Mouse (Mus musculus) layer of hippocampus, adult 6 months (tissue): ENCODE data around the gene Unc45a. TPM values are rescaled to one million over a fixed set of nuclear protein-coding genes. Genes with fewer than 3 reads are reported as not detected.

Source experiments
- long read RNA-seq, 2 experiments: library from polyadenylated mRNA; unstranded; transcript quantifications; one replicate each; pipeline ENCODE4 v2.0.0; 2019 to 2020
- polyA plus RNA-seq: library from polyadenylated mRNA; unstranded; fragments of <200 nt; fragmentation: Nextera tagmentation; gene quantifications from 2 replicates; pipeline ENCODE4 v1.2.3, GENCODE M21; 2021

Unc45a gene
- polyA plus RNA-seq, result 14.6 and 16.2 TPM in 2 replicates
- long read RNA-seq, experiment 1, transcript Unc45a-201 (20 exons, 3,260 nt), result major isoform, 7 of 29 reads
- long read RNA-seq, experiment 1, partial matches to known transcripts, result 11 of 29 reads
- long read RNA-seq, experiment 1, other reads (novel, unspliced or antisense), result 11 of 29 reads
- long read RNA-seq, experiment 2, transcript Unc45a-201 (20 exons, 3,260 nt), result major isoform, 33 of 148 reads
- long read RNA-seq, experiment 2, partial matches to known transcripts, result 29 of 148 reads
- long read RNA-seq, experiment 2, other reads (novel, unspliced or antisense), result 85 of 148 reads

DNA sequence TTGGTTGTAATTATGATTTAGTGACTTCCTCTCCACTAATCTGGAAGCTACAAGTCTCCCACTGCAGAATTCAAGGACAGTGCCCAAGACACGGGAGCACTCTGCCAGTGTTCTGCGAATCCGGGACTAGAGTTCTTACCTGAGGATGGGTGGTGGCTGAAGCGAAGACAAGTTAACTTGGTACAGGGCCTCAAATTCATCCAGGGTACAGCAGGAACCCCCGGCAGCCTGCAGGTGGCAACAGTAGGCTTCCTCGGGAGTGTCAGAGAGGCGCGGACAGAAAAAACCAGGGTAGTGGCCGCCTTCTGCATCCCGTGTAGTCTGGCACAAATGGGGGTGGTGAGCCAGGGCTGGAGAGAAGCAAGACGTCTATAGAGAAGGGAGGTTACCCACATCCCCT is at the start of gene Unc45a:
Unc45a (minus strand) TSS at position 213 of the 400 bp plus-strand sequence.

DNA sequence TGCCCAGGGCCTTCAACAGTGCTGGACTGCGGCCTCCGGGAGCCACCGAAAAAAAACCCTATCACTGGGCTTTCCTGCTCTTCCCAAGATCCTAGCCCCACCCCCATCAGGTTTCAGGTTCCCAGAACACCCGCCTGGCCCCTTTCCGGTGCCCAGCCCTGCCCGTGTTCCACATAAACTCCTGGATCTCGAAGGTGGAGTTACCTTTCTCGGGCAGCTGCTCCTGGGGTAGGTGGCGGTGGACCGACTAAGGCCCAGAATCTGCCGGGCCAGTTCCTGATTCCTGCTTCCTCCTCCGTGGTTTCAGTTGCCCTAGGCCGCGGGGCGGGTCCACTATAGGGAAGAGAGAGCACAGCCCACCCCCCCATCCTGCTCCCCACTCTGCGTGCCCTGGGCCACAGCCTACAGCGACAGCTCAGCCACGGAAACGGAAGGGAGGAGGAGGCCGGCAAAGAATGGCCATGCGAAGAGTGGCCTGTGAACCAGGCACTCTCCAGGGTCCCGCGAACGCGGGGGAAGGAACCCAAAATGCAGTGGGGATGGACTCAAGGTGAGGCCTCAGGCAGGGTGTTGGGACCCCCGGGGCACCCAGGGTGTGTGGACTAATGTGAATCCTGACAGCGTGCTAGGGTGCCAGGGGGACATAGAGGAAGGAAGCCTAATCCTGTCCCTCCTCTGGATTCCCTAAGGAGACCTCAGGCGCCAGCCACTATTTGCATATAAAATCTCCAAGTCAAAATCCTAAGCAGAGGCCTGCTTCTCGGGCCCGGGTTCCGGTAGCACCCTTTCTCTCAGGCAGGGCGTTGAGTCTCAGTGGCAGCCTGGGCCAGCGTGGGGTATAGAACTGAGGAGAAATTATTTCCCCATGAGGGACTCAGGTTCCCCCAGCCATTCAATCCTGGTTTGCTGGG is 47.1 kb upstream of the Unc45a start, which contains the start of gene Fes:
Fes (minus strand) TSS at position 314 of the 911 bp plus-strand sequence.

DNA sequence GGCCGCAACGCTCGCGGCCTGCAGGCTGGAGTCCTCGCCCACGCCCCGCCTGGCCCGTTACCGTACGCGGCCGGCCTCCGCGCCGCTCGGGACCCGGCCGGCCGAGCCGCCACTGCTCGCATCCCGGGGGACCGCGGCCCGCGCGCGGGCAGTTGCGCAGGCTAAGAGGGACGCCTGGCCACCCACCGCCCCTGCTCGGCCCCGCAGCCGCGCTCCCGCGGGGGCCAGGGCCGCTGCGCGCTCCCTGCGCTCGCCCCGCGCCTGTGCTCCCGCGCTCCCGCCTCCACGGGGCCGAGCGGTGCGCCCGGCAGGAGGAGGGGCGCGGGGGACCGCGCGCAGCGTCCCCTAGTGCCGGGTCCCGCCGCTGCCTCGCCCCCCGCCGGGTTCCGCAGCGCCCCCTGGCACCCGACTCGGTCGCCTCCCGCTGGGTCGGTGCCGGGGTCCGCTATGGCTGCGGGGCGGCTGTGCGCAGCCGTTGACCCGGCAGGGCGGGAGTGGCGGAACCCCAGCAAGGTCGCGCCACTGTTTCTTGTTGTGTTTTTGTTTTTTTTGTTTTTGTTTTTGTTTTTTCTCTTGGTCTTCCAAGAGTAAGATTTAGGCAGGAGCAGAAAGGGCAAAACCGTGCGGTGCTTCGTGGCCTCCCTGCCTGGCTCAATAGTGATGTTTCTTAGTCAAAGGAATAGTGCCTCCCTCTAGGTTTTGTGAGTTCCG is 30.4 kb upstream of the Unc45a start, which contains the start of gene Man2a2:
Man2a2 (minus strand) TSS at position 335 of the 711 bp plus-strand sequence.

DNA sequence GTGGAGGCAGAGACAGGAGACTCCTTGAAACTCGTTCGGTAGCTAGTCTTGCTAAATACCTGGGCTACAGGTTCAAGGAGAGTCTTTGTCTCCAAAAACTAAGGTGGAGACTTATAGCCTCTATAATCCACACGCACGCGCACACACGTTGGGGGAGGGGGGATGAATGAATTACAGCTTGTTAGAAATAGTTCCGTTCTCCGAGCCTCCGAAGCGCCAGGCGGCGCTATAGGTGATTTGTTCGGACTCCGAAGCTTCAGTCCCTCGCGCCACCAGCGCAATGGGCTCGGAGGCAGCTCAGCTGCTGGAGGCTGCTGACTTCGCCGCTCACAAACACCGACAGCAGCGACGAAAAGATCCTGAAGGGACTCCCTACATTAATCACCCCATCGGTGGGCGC is 2.1 kb upstream of the Unc45a start, which contains the start of gene Hddc3:
Hddc3 (plus strand) TSS at position 247 of the 400 bp plus-strand sequence.

DNA sequence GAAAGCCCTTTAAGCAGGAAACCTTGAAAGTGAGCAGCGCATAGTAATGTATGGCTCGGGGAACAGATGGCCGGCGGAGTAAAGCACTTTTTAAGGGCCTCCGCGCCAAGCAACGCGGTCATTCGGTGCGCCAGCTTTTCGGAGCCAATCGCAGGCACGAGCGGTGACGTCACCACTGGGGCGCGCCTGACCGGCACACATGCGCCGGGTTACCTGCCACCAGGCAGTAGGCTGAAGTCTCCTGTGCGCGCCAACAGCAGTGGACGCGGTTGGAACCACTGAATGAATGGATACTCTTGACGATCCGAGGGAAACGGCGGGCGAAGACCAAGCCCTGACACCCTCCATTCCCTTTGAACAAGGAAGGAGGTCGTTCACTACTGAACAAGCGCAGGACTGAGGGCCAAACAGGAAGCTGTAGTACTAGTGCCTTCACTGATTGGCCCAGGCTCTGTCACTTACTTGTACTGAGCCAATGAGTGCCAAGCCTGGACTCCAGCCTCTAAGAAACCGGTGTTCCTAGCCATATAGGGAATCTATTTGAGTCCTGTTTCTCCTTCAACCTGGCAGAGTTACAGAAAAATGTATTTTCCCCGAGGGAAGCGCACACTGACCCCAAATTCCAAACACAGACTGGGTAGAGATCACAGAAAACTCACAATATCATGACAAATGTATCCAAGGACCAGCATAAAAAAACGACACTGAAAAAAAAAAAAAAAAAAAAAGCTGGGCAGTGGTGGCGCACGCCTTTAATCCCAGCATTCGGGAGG is 16.6 kb downstream of the Unc45a start, which contains the start of gene Rccd1:
Rccd1 (minus strand) TSS at position 412 of the 773 bp plus-strand sequence.

DNA sequence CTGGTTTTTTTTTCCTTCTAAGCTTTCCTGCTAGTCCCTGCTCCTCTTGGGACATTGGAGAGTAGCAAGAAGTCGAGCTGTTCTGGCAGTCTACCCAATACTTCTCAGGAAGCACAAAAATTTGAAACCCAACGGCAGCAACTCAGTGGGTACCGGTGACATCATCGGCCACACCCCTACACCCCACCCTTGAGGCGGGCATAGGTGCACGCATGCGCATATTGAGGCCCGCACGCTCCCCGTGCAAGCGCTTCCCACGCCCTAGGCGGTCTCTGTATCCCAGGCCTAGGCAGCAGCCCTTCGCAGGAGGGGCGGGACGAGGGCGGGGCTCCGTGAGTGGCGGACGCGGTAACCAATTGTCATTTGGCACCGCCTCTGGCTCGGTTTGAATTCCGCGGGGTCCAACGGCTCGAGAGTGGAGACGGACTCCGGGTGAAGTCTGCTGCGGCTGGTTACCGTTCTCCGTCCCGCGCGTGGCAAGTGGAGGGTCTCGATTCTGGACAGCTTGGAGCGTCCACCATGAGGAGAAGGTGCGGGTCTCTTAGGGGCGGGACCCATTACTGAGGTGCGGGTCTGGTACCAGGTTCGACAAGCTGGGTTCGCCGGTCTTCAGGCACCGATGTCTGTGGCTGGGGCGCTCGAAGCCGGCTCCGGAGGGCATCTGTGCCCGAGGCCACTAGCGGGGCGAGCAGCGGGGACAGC is 46.6 kb downstream of the Unc45a start, which contains the start of gene Prc1:
Prc1 (plus strand) TSS at position 389 of the 702 bp plus-strand sequence.

Other genes with a start within 250 kb of the Unc45a start
- gene Idh2, start 225.6 kb downstream of the Unc45a start, polyA plus RNA-seq, result 55.4 and 64.0 TPM in 2 replicates
- 15.3 and 15.8 TPM in 2 replicates for gene Sema4b, start 154.2 kb downstream of the Unc45a start, polyA plus RNA-seq
- 65.6 and 83.1 TPM in 2 replicates for gene Cib1, start 108.2 kb downstream of the Unc45a start, polyA plus RNA-seq
- gene Gdpgp1, start 108.1 kb downstream of the Unc45a start, polyA plus RNA-seq, result 6.2 and 6.3 TPM in 2 replicates
- gene Ttll13, start 94.6 kb downstream of the Unc45a start, polyA plus RNA-seq, result 0.65 and 1.4 TPM in 2 replicates
- 53.3 and 55.0 TPM in 2 replicates for gene Ngrn, start 79.8 kb downstream of the Unc45a start, polyA plus RNA-seq
- 12.5 and 12.7 TPM in 2 replicates for gene Vps33b, start 71.4 kb downstream of the Unc45a start, polyA plus RNA-seq
- gene Prc1, start 46.6 kb downstream of the Unc45a start, polyA plus RNA-seq, result 1.8 and 2.6 TPM in 2 replicates
- 0.55 and 1.1 TPM in 2 replicates for gene Rccd1, start 16.6 kb downstream of the Unc45a start, polyA plus RNA-seq
- 21.8 and 32.7 TPM in 2 replicates for gene Hddc3, start 2.1 kb upstream of the Unc45a start, polyA plus RNA-seq
- gene Man2a2, start 30.4 kb upstream of the Unc45a start, polyA plus RNA-seq, result 11.2 and 12.0 TPM in 2 replicates
- 1.0 TPM in 2 replicates for gene Fes, start 46.9 kb upstream of the Unc45a start, polyA plus RNA-seq
- gene Furin, start 64.4 kb upstream of the Unc45a start, polyA plus RNA-seq, result 2.6 and 2.7 TPM in 2 replicates
- 0.58 and 0.95 TPM in 2 replicates for gene Blm, start 194.1 kb upstream of the Unc45a start, polyA plus RNA-seq